Mouse (Mus musculus): Measurements from ENCODE around the gene Tff2. TPM values are rescaled to one million over a fixed set of nuclear protein-coding genes. Genes with fewer than 3 reads are reported as not detected.

Gene Tff2
- polyA plus RNA-seq, 2 experiments, result not detected

DNA sequence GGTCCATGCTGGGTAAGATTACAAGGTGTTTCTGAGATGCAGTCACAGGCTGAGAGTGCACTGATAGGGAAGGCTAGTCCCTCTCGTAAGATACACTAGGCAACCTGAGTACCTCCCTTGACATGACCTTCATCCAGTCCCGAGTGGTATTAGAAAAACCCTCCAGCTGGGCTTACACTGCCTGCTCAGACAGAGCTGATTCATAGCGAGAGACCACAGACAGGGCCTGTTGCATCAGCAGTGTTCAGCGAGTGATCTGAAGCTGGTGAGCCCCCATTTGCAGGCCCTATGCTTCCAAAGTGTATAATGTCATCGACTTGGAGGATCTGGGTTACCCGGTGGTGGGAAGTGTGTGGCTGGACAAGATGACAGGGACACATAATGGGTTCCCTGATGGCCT is 21.0 kb upstream of the Tff2 start, which contains the start of gene Tff1:
Tff1 (minus strand) TSS at position 151 of the 400 bp plus-strand sequence.
- Histone ChIP-seq H3K4me1 (replicated peaks; ENCODE audit: control insufficient read depth in 2 of 2, insufficient read depth in 2 of 2, low read length in 1 of 2) (no peaks in the 10 kb centered on the region), H3K9ac (replicated peaks) (no peak within 1 kb of the TSS), H3K9me3 (ENCODE audit: control insufficient read depth, low read length) (no peaks in the 10 kb centered on the region), H3K27me3 (ENCODE audit: control insufficient read depth, insufficient read depth, low read length) (no peaks in the 10 kb centered on the region), H3K36me3 (replicated peaks; ENCODE audit: control insufficient read depth, insufficient read depth, low read depth) (no peaks in the 10 kb centered on the region), H3K4me3 (ENCODE audit: insufficient read depth in 1 of 2, low read depth in 2 of 2, low read length in 2 of 2) (no peak within 1 kb of the TSS), H3K27ac (no peak within 1 kb of the TSS), H3K4me2 (ENCODE audit: low read depth) (no peak within 1 kb of the TSS)
- TF ChIP-seq EP300 (IDR thresholded peaks at IDR 0.05; ENCODE audit: low read depth), result no peak
- TF ChIP-seq CTCF (IDR thresholded peaks at IDR 0.05; ENCODE audit: low read depth), result no peak
- no peak for DNase-seq (ENCODE audit: low read depth in 3 of 3, low spot score in 3 of 3)
- ATAC-seq (ENCODE audit: insufficient read depth), result no peak
- WGBS (ENCODE audit: insufficient replicate concordance), result 64% methylated on average over 6 of the region's 6 CpGs

DNA sequence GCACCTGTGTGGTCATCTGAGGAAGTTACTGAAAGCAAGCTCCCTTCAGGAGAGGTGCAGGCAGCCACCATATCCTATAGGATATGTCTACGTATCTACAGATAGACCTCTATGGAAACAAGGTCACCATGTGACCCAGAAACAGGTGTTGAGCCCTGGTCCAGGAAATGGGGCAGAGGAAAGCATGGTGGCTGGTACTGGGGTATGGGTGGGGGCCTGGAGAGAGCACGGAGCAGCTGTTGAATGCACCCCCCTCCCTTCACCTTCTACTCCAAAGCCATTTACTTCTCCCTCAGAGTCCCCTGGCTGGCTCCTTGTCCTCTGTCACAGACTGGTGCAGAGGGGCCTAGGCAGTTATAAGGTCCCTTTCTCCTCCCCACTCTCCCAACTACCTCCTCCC is 19.7 kb upstream of the Tff2 start:
- Histone ChIP-seq H3K36me3 (replicated peaks; ENCODE audit: control insufficient read depth, insufficient read depth, low read depth) (no peaks in the 10 kb centered on the region), H3K4me1 (replicated peaks; ENCODE audit: control insufficient read depth in 2 of 2, insufficient read depth in 2 of 2, low read length in 1 of 2) (no peaks in the 10 kb centered on the region), H3K27me3 (ENCODE audit: control insufficient read depth, insufficient read depth, low read length) (no peaks in the 10 kb centered on the region), H3K9ac (replicated peaks) (no peak overlapping the region), H3K4me3 (ENCODE audit: insufficient read depth in 1 of 2, low read depth in 2 of 2, low read length in 2 of 2) (no peak overlapping the region), H3K27ac (no peak overlapping the region), H3K9me3 (ENCODE audit: control insufficient read depth, low read length) (no peaks in the 10 kb centered on the region), H3K4me2 (ENCODE audit: low read depth) (no peak overlapping the region)
- DNase-seq (ENCODE audit: low read depth in 3 of 3, low spot score in 3 of 3), result no peak
- TF ChIP-seq CTCF (IDR thresholded peaks at IDR 0.05; ENCODE audit: low read depth) (no peak), EP300 (IDR thresholded peaks at IDR 0.05; ENCODE audit: low read depth) (no peak)
- no peak for ATAC-seq (ENCODE audit: insufficient read depth)
- WGBS (ENCODE audit: insufficient replicate concordance), result 43% methylated on average over 2 of the region's 2 CpGs

DNA sequence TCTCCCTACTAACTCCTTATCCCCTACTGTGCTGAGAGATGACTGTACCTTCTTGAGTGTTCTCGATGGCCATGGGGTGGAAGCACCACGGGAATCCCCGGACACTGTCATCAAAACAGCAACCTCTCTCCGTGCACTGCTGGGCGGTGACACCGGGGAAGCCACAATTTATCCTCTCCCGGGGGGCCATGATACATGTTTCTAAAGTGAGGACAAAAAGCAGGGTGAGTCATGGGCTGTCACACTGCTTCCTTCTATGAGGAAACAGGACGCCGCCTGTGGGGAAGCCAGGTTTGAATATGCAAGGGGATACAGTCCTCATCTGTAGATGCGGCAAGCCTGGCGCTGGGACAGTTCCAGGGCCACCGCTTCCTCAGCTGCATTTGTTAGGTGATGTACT is 18.5 kb upstream of the Tff2 start:
- TF ChIP-seq EP300 (IDR thresholded peaks at IDR 0.05; ENCODE audit: low read depth) (no peak), CTCF (IDR thresholded peaks at IDR 0.05; ENCODE audit: low read depth) (no peak)
- DNase-seq (ENCODE audit: low read depth in 3 of 3, low spot score in 3 of 3), result peak in 1 of 3 experiments; percentile 14
- no peaks in the 10 kb centered on the region for H3K9me3 ChIP-seq (ENCODE audit: control insufficient read depth, low read length)
- no peaks in the 10 kb centered on the region for H3K27me3 ChIP-seq (ENCODE audit: control insufficient read depth, insufficient read depth, low read length)
- H3K9ac ChIP-seq (replicated peaks), result no peak overlapping the region
- ATAC-seq (ENCODE audit: insufficient read depth), result no peak
- H3K4me1 ChIP-seq (replicated peaks; ENCODE audit: control insufficient read depth in 2 of 2, insufficient read depth in 2 of 2, low read length in 1 of 2), result no peaks in the 10 kb centered on the region
- no peak overlapping the region for H3K4me3 ChIP-seq (ENCODE audit: insufficient read depth in 1 of 2, low read depth in 2 of 2, low read length in 2 of 2)
- H3K4me2 ChIP-seq (ENCODE audit: low read depth), result no peak overlapping the region
- H3K36me3 ChIP-seq (replicated peaks; ENCODE audit: control insufficient read depth, insufficient read depth, low read depth), result no peaks in the 10 kb centered on the region
- 46% methylated on average over 12 of the region's 12 CpGs for WGBS (ENCODE audit: insufficient replicate concordance)
- H3K27ac ChIP-seq, result no peak overlapping the region

DNA sequence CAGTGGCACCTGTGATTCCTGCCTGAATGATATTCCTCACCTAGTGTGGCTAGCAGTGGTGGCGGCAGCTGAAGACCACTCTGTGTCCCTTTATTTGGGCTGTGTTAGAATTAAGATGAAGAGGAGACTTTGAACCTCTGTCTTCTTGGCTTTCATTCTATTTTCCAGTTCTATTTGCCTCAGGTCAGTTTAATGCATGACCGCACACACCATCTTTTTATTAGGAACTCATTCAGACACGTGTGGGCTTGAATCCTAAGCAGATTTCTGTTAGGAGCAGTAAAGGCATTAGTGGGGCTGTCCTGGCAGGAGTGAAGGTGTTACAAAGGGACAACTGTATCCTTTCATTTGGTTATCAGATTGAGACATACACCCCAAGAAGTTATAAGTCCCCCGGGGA is 16.2 kb upstream of the Tff2 start:
- Histone ChIP-seq H3K27me3 (ENCODE audit: control insufficient read depth, insufficient read depth, low read length) (no peaks in the 10 kb centered on the region), H3K36me3 (replicated peaks; ENCODE audit: control insufficient read depth, insufficient read depth, low read depth) (no peaks in the 10 kb centered on the region), H3K27ac (no peak overlapping the region), H3K4me3 (ENCODE audit: insufficient read depth in 1 of 2, low read depth in 2 of 2, low read length in 2 of 2) (no peak overlapping the region), H3K4me2 (ENCODE audit: low read depth) (no peak overlapping the region), H3K9me3 (ENCODE audit: control insufficient read depth, low read length) (no peaks in the 10 kb centered on the region), H3K9ac (replicated peaks) (no peak overlapping the region), H3K4me1 (replicated peaks; ENCODE audit: control insufficient read depth in 2 of 2, insufficient read depth in 2 of 2, low read length in 1 of 2) (no peaks in the 10 kb centered on the region)
- no peak for ATAC-seq (ENCODE audit: insufficient read depth)
- TF ChIP-seq CTCF (IDR thresholded peaks at IDR 0.05; ENCODE audit: low read depth), result no peak
- 65% methylated on average over 4 of the region's 4 CpGs for WGBS (ENCODE audit: insufficient replicate concordance)
- DNase-seq (ENCODE audit: low read depth in 3 of 3, low spot score in 3 of 3), result no peak

DNA sequence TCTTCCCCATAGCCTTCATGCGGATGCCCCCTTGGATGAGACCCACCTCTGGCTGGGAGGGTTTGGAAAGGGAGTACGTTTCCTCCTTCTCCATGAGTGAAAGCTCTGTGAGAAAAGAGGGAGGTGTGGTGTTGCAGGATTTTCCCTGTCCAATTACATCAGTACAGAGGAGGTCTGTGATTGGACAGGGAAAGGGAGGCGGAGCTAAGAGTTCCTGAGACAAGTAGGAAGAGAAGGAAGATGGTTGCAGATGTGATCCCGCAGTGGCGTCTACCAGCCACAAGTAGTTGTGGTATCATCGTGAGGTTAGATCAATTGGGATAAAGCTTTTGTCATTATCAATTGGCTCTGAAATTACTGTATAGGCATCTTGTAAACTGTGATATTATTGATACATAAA is 13.8 kb upstream of the Tff2 start:
- Histone ChIP-seq H3K4me1 (replicated peaks; ENCODE audit: control insufficient read depth in 2 of 2, insufficient read depth in 2 of 2, low read length in 1 of 2) (0 out of 4 replicates have a peak, but pooled peaks cover 0 to under 1% of the 10 kb centered on the region in 2 experiments), H3K9me3 (ENCODE audit: control insufficient read depth, low read length) (no peaks in the 10 kb centered on the region), H3K9ac (replicated peaks) (no peak overlapping the region), H3K27ac (no peak overlapping the region), H3K36me3 (replicated peaks; ENCODE audit: control insufficient read depth, insufficient read depth, low read depth) (no peaks in the 10 kb centered on the region), H3K4me3 (ENCODE audit: insufficient read depth in 1 of 2, low read depth in 2 of 2, low read length in 2 of 2) (no peak overlapping the region), H3K27me3 (ENCODE audit: control insufficient read depth, insufficient read depth, low read length) (no peaks in the 10 kb centered on the region), H3K4me2 (ENCODE audit: low read depth) (no peak overlapping the region)
- 71% methylated on average over 6 of the region's 6 CpGs for WGBS (ENCODE audit: insufficient replicate concordance)
- no peak for ATAC-seq (ENCODE audit: insufficient read depth)
- DNase-seq (ENCODE audit: low read depth in 3 of 3, low spot score in 3 of 3), result no peak
- TF ChIP-seq EP300 (IDR thresholded peaks at IDR 0.05; ENCODE audit: low read depth), result no peak
- no peak for TF ChIP-seq CTCF (IDR thresholded peaks at IDR 0.05; ENCODE audit: low read depth)
